Mouse (Mus musculus): Measurements from ENCODE around the gene Nol12. TPM values are rescaled to one million over a fixed set of nuclear protein-coding genes. Genes with fewer than 3 reads are reported as not detected.

The Nol12 gene
- polyA plus RNA-seq, 1 experiment from 2014 or later = 43.8 TPM

DNA sequence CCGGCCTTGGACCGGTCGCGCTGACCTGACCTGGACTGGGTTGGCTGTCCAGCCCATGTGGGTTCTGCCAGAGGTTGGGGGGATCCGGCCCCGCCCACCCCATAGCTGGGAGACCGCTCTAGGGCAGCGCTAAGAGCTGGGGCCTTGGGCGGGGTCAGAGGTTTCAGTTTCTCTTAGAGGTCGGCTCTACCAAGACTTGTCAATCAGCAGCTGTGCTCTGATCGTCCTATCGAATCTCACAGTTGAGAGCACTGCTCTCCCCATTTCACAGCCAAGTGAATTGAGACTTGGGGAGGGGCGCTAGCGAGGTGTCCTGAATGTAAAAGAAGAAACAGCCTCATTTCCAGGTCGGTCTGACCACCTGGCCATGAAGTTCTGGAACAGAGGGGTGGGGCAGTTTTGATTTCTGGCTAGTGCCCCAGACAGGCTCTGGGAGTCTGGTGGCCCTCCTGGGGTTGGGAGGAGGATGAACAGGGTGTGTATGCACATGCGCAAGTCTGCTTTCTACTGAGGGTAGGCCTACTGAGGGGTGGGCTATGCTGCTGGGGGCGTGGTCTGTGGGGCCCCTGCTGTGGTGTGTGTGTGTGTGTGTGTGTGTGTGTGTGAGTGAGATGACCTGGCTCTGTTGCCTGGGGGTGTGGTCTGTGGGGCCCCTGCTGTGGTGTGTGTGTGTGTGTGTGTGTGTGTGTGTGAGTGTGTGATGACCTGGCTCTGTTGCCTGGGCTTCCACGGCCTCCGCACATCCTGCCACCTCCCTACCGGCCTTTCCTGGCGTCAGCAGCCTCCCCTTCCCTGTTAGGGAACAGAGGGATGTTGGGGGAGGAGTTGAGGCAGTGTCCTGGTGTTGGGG lies 48.9 kb downstream of the Nol12 start:
- WGBS = under 1% methylated on average over 21 of the region's 21 CpGs
- Histone ChIP-seq H3K9me3 (replicated peaks; ENCODE audit: low read length) (no peaks in the 10 kb centered on the region), H3K4me3 (replicated peaks; ENCODE audit: low read depth, low read length) (peak overlapping the region; percentile 89), H3K4me2 (ENCODE audit: low read length) (peak overlapping the region; percentile 80), H3K27me3 (ENCODE audit: insufficient read depth, low read length) (no peaks in the 10 kb centered on the region), H3K9ac (ENCODE audit: low read depth, low read length) (peak overlapping the region; percentile 89), H3K27ac (peak overlapping the region; percentile 96), H3K36me3 (ENCODE audit: insufficient read depth, low read length) (peaks cover 10% of the 10 kb centered on the region; the same call in 1 of the 2 replicates), H3K4me1 (replicated peaks; ENCODE audit: insufficient read depth, low read length) (peaks cover 22% of the 10 kb centered on the region)
- peak; percentile 34 for ATAC-seq (replicated peaks; ENCODE audit: low FRiP score, low read depth)
- DNase-seq (ENCODE audit: low spot score) = peak; percentile 81
- no peak for TF ChIP-seq CTCF (IDR thresholded peaks at IDR 0.05; ENCODE audit: low read depth)

DNA sequence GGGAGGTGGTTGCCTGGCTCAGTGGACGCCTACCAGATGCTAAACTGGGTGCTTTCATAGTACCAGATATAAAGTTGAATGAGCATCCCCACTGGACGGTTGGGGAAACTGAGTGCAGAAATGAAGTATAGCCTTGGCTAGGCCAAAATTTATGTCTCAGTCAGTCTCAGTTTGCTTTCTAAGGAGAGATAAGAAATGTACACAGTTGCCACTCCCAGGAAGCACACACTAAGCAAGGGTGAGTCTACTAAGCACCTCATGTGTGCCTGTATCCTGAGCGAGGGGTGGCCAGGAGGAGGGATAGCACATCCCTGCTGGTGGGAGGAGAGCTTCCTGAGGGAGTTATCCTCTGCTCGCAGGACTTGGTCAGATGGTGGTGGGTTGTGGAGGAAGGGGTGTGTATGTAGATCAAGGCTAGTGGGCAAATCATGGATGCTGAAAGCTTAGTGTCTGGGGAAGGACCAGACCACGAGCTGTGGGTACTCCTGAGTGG lies 49.6 kb downstream of the Nol12 start:
- peaks cover 16% of the 10 kb centered on the region; the same call in 1 of the 2 replicates for H3K36me3 ChIP-seq (ENCODE audit: insufficient read depth, low read length)
- 10% methylated on average over 5 of the region's 5 CpGs for whole genome bisulfite sequencing
- ATAC-seq (replicated peaks; ENCODE audit: low FRiP score, low read depth) = no peak

DNA sequence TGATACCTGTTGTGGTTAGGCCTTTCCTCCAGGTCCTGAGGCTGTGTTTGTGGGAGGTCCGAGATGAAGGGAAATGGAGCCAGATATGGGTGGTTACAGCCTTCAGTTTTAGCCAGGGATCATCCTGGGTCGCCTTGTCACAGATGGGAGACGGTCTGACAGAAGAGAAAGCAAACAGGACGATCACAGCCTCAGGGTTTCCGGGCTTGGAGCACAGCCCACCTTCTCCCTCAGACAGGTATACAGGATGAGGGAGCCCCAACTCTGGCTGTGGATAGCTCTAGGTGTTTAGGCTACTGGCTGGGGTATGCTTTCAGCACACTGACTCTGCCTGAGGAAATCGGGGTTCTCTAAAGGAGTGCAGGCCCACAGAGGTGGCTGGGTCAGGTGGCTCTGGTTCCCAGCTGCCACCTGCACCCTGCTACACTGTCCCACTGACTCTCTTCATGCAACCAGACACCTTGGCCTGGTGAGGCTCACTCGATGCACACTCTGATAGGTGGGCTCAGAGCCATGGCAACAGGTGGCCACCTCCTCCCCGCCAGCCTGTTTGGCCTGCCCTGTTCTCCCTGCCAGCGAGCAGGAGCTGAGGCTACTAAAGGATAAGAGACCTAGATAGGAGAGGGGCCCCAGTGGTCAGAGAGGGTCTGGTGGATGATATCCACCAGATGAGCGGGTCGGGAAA lies 51.9 kb downstream of the Nol12 start:
- TF ChIP-seq CTCF (IDR thresholded peaks at IDR 0.05; ENCODE audit: low read depth) = no peak
- Histone ChIP-seq H3K4me2 (ENCODE audit: low read length) (no peak overlapping the region), H3K4me3 (replicated peaks; ENCODE audit: low read depth, low read length) (no peak overlapping the region), H3K36me3 (ENCODE audit: insufficient read depth, low read length) (peaks cover 38% of the 10 kb centered on the region), H3K9ac (ENCODE audit: low read depth, low read length) (no peak overlapping the region), H3K27me3 (ENCODE audit: insufficient read depth, low read length) (no peaks in the 10 kb centered on the region), H3K27ac (no peak overlapping the region), H3K9me3 (replicated peaks; ENCODE audit: low read length) (no peaks in the 10 kb centered on the region), H3K4me1 (replicated peaks; ENCODE audit: insufficient read depth, low read length) (peaks cover 17% of the 10 kb centered on the region; the same call in 1 of the 2 replicates)
- no peak; the same call in 1 of the 2 replicates for ATAC-seq (replicated peaks; ENCODE audit: low FRiP score, low read depth)
- WGBS = 46% methylated on average over 11 of the region's 11 CpGs
- peak; percentile 60 for DNase-seq (ENCODE audit: low spot score)

More for the DNA sequence above, 49.6 kb downstream of the Nol12 start:
- H3K9me3 ChIP-seq (replicated peaks; ENCODE audit: low read length) = no peaks in the 10 kb centered on the region
- no peak for TF ChIP-seq CTCF (IDR thresholded peaks at IDR 0.05; ENCODE audit: low read depth)
- H3K27ac ChIP-seq = peak overlapping the region; percentile 96
- no peak overlapping the region for H3K9ac ChIP-seq (ENCODE audit: low read depth, low read length)
- H3K4me1 ChIP-seq (replicated peaks; ENCODE audit: insufficient read depth, low read length) = peaks cover 17% of the 10 kb centered on the region; the same call in 1 of the 2 replicates
- no peak for DNase-seq (ENCODE audit: low spot score)
- H3K27me3 ChIP-seq (ENCODE audit: insufficient read depth, low read length) = no peaks in the 10 kb centered on the region
- H3K4me2 ChIP-seq (ENCODE audit: low read length) = peak overlapping the region; percentile 80
- H3K4me3 ChIP-seq (replicated peaks; ENCODE audit: low read depth, low read length) = peak overlapping the region; percentile 89

DNA sequence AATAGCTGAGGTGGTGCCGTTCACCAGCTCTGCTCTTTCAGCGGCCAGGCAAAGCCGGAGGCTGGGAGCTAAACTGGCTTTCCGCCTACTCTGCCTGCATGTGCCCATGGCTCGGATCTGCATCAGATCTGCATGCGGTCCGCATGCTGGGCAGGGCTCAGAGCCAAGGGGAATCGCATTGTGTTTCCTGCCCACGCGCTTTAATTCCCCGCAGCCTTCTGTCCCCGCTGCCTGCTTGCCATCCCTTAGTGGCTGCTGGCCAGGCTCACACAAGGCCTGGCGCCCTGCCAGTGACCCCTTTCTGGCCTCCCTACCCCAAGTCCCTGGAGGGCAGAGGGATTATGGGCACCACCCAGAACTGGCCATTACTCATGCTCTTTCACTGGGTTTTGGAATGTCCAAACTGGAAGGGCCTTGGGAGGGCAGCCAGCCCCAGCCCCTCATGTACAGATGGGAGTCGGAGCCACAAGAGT lies 53.8 kb downstream of the Nol12 start:
- DNase-seq (ENCODE audit: low spot score) (no peak), ATAC-seq (replicated peaks; ENCODE audit: low FRiP score, low read depth) (no peak)
- H3K4me1 ChIP-seq (replicated peaks; ENCODE audit: insufficient read depth, low read length) = peaks cover 17% of the 10 kb centered on the region; the same call in 1 of the 2 replicates
- no peak overlapping the region for H3K4me3 ChIP-seq (replicated peaks; ENCODE audit: low read depth, low read length)
- H3K27me3 ChIP-seq (ENCODE audit: insufficient read depth, low read length) = no peaks in the 10 kb centered on the region
- TF ChIP-seq CTCF (IDR thresholded peaks at IDR 0.05; ENCODE audit: low read depth) = no peak
- H3K27ac ChIP-seq = no peak overlapping the region
- peaks cover 56% of the 10 kb centered on the region for H3K36me3 ChIP-seq (ENCODE audit: insufficient read depth, low read length)
- WGBS = 54% methylated on average over 14 of the region's 14 CpGs
- no peak overlapping the region for H3K4me2 ChIP-seq (ENCODE audit: low read length)
- H3K9ac ChIP-seq (ENCODE audit: low read depth, low read length) = no peak overlapping the region
- no peaks in the 10 kb centered on the region for H3K9me3 ChIP-seq (replicated peaks; ENCODE audit: low read length)

DNA sequence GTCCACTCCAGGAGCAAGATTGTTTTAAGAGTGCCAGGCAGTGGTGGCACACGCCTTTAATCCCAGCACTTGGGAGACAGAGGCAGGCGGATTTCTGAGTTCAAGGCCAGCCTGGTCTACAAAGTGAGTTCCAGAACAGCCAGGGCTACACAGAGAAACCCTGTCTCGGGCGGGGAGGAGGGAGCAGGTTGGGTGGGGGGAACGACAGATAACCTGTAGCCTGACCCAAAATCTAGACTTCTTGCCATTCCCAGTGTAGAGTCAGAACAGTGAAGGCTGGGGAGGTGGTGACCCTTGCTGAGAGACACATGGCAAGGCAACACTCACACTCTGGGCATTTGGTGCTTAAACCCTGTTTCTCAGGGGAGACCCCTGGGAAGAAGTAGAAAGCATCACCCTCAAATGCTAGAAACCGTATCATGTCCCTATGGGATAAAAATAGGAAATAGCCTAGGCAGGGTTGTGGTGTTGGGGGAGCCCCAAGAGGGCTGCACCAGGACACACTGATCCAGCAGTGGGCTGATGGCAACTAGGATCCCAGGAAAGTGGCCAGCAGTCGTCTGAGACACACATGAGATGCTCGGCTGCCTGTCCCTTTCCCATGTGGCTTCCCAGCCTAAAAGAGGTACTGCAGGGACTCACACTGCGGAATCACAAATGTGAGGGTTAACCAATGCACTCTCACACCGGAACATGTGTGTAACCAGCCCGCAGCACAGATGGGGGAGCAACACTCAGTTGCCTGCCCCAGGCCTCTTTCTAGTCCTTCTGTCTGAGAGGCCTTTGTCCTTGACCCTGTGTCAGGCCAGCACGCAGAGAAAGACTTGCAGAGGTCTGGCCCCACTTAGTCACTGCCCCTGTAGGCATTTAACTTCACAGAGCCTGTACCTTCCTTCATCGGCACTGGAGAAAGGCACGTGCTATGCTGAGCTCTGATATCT lies 54.7 kb downstream of the Nol12 start:
- H3K9me3 ChIP-seq (replicated peaks; ENCODE audit: low read length) = no peaks in the 10 kb centered on the region
- no peak for TF ChIP-seq CTCF (IDR thresholded peaks at IDR 0.05; ENCODE audit: low read depth)
- no peak overlapping the region for H3K27ac ChIP-seq
- peaks cover 65% of the 10 kb centered on the region for H3K36me3 ChIP-seq (ENCODE audit: insufficient read depth, low read length)
- H3K27me3 ChIP-seq (ENCODE audit: insufficient read depth, low read length) = no peaks in the 10 kb centered on the region
- WGBS = 90% methylated on average over 14 of the region's 14 CpGs
- ATAC-seq (replicated peaks; ENCODE audit: low FRiP score, low read depth) (no peak), DNase-seq (ENCODE audit: low spot score) (no peak)
- no peak overlapping the region for H3K4me3 ChIP-seq (replicated peaks; ENCODE audit: low read depth, low read length)
- peaks cover 10% of the 10 kb centered on the region; the same call in 1 of the 2 replicates for H3K4me1 ChIP-seq (replicated peaks; ENCODE audit: insufficient read depth, low read length)
- H3K4me2 ChIP-seq (ENCODE audit: low read length) = no peak overlapping the region
- no peak overlapping the region for H3K9ac ChIP-seq (ENCODE audit: low read depth, low read length)
